Mouse (Mus musculus) urinary bladder, postnatal 0 days (tissue): ENCODE measurements around the gene Olfr544. TPM values are rescaled to one million over a fixed set of nuclear protein-coding genes. Genes with fewer than 3 reads are reported as not detected.

Experiments used
- polyA plus RNA-seq: library from polyadenylated mRNA; unstranded; fragments of >200 nt; fragmentation: Nextera tagmentation; extraction: Ambion mirVana; gene quantifications from 2 replicates; pipeline ENCODE4 v1.2.1, GENCODE M21; 2015

Gene Olfr544
- polyA plus RNA-seq, result 0.05 TPM in 2 replicates

GRCm38 (mm10) chr7:102488161-102488560 is at the start of gene Olfr544:
Olfr544 (minus strand) TSS chr7:102488313.

GRCm38 (mm10) chr7:102534449-102534848 is 46.3 kb upstream of the Olfr544 start, which contains the start of gene Olfr547:
Olfr547 (plus strand) TSS chr7:102534749.

DNA sequence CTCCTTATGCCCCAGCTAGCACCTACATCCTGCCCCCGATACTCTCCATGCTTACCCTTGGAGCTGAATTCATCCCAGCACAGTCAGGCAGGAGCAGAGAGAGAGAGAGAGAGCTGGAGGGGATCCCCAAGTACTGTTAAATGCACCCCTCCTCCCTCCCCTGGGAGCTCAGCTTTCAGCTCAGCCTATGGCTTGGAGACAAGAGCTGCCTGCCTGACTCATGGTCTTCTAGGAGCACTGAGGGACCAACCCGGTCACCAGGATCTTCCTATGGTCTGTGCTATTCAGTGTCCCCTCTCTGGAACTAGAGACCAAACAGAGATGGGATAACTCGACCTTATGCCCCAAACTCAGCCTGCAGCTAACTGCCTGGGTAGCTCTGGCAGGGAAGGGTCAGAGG is 11.4 kb upstream of the Olfr544 start, which contains the start of gene Olfr545:
Gene Olfr545, minus strand, starts transcription at position 101 of the 400 bp plus-strand sequence.

DNA sequence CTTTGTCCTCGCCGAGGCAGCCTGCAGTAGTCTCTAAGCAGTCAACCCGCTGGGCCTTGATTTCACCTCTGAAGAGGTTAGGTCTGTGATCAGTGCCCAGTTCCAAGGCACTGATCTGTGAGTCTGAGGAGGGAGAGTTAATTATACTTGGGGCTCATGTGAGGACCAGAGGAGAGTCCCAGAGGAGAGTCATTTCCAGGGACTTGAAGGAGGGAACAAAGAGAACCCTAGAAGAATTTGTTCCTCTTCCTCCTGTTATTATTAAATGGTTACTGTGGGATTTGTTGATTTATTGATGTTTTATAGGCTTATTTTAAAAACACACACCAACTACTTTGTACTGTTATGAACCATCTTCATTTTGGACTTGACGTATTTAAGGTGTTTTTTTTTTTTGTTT is 6.5 kb downstream of the Olfr544 start, which contains the start of gene Olfr543:
Gene Olfr543, minus strand, starts transcription at position 101 of the 400 bp plus-strand sequence.

DNA sequence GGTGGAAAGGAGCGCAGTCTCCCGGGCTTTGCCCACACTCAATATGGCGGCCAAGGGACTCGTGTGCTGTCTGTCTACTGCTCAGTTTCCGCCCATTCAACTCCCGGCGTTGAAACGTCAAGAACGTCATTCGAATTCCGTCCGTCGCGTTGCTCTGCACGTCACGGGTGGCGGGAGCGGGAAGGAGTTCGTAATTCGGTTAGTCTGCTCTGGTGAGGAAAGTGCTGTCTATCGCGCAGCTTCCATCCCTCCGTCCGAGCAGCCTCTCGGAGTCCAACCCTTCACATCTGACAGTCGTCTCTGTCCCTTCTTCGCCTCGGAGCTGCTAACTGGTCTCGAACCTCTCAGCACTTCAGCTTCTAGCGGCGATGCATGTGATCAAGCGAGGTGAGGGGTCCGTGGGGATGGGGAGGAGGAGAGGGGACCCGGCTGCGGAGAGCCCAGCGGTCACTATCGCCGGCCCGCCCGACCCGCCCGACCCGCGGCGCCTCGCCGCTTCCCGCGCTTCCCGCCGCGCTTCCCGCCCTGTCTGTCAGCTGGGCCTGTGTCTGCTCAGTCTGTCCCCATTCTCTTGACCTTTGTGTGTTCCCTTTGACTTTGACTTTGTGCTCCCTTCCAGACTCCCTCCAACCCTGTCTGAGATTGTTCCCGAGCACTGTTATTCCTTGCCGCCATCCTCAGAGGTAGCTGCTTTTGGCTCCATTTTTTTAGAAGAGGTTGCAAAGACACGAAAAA is 46.3 kb downstream of the Olfr544 start, which contains the start of gene Rrm1:
Gene Rrm1, plus strand, starts transcription at position 39 of the 735 bp plus-strand sequence.

Other genes with a start within 250 kb of the Olfr544 start
- gene Rhog, start 232.3 kb downstream of the Olfr544 start, polyA plus RNA-seq, result 67.7 and 84.5 TPM in 2 replicates
- 42.4 and 46.2 TPM in 2 replicates for gene Stim1, start 220.5 kb downstream of the Olfr544 start, polyA plus RNA-seq
- 45.5 and 58.6 TPM in 2 replicates for gene Rrm1, start 46.6 kb downstream of the Olfr544 start, polyA plus RNA-seq
- gene Olfr543, start 6.6 kb downstream of the Olfr544 start, polyA plus RNA-seq, result 0.15 and 0.28 TPM in 2 replicates
- not detected in 2 replicates for gene Olfr545, start 11.3 kb upstream of the Olfr544 start, polyA plus RNA-seq
- gene Olfr547, start 46.4 kb upstream of the Olfr544 start, polyA plus RNA-seq, result not detected in 2 replicates
- gene Olfr548-ps1, start 52.6 kb upstream of the Olfr544 start, polyA plus RNA-seq, result not detected in 2 replicates
- not detected in 2 replicates for gene Olfr549, start 61.6 kb upstream of the Olfr544 start, polyA plus RNA-seq
- 0.45 and 0.80 TPM in 2 replicates for gene Trim21, start 77.2 kb upstream of the Olfr544 start, polyA plus RNA-seq
- not detected in 2 replicates for gene Olfr550, start 83.1 kb upstream of the Olfr544 start, polyA plus RNA-seq
- not detected in 2 replicates for gene Olfr551, start 103.6 kb upstream of the Olfr544 start, polyA plus RNA-seq
- gene Olfr552, start 109.5 kb upstream of the Olfr544 start, polyA plus RNA-seq, result not detected in 2 replicates
- gene Olfr553, start 129.9 kb upstream of the Olfr544 start, polyA plus RNA-seq, result not detected in 2 replicates
- gene Olfr554, start 150.1 kb upstream of the Olfr544 start, polyA plus RNA-seq, result not detected in 2 replicates
- not detected in 2 replicates for gene Olfr555, start 170.5 kb upstream of the Olfr544 start, polyA plus RNA-seq
- gene Olfr556, start 176.6 kb upstream of the Olfr544 start, polyA plus RNA-seq, result not detected in 2 replicates
- gene Trim68, start 199.0 kb upstream of the Olfr544 start, polyA plus RNA-seq, result 17.6 and 21.1 TPM in 2 replicates
- not detected in 2 replicates for gene Olfr557, start 207.6 kb upstream of the Olfr544 start, polyA plus RNA-seq
- 0.28 and 0.49 TPM in 2 replicates for gene Olfr558, start 213.9 kb upstream of the Olfr544 start, polyA plus RNA-seq
- not detected in 2 replicates for gene Olfr33, start 230.8 kb upstream of the Olfr544 start, polyA plus RNA-seq
- gene Olfr559, start 239.2 kb upstream of the Olfr544 start, polyA plus RNA-seq, result not detected in 2 replicates